In the genomic region with DNA sequence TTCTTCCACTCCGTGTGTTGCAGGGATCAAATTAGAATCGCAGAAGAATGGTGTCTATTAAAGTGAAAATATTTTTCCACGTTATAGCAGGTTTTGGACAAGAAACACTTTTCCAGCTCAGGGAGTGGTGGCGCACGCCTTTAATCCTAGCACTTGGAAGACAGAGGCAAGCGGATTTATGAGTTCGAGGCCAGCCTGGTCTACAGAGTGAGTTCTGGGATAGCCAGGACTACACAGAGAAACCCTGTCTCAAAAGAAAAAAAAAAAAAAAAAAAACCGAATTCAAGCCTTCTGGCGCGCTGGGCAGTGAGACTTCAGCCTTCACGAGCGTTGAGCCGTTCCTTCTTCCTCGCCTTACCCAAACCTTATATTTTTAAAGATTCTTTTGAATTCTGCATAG, we compare ENCODE assay signal across 9 mouse cellular contexts. TPM values are rescaled to one million over a fixed set of nuclear protein-coding genes. Genes with fewer than 3 reads are reported as not detected.
A peak's percentile ranks its signal among the peaks of the same experiment; 100 is the strongest.
DNase-seq lines count a peak whose midpoint lies in the region; ATAC-seq and TF ChIP-seq lines count a peak whose summit lies in the region.
"Had no signal": no experiment of that assay in that cellular context is flagged by ENCODE, and none has a peak within 500 bp of the region (broad histone marks: within the 10 kb centered on the region; RNA-seq: fewer than 3 reads in every experiment).

No protein-coding gene starts in this region.

- H3K9ac ChIP-seq in heart, embryonic 12.5 days, result no peak overlapping the region
- no peak overlapping the region for H3K9ac ChIP-seq in hindbrain, postnatal 0 days (replicated peaks; ENCODE audit: low read length)
- no peak overlapping the region for H3K9ac ChIP-seq in midbrain, postnatal 0 days (replicated peaks; ENCODE audit: low read length, poor library complexity, severe bottlenecking)

- no peaks in the 10 kb centered on the region for H3K36me3 ChIP-seq in heart, embryonic 12.5 days
- no peaks in the 10 kb centered on the region for H3K36me3 ChIP-seq in hindbrain, postnatal 0 days (ENCODE audit: insufficient read depth, low read length)
- no peaks in the 10 kb centered on the region for H3K36me3 ChIP-seq in midbrain, postnatal 0 days (ENCODE audit: insufficient read depth, low read length)

- H3K27me3 ChIP-seq in heart, embryonic 12.5 days (replicated peaks), result no peaks in the 10 kb centered on the region
- H3K27me3 ChIP-seq in hindbrain, postnatal 0 days (ENCODE audit: insufficient read depth, low read length), result 0 out of 2 replicates have a peak, but pooled peaks cover 4% of the 10 kb centered on the region
- H3K27me3 ChIP-seq in midbrain, postnatal 0 days (ENCODE audit: insufficient read depth, low read length), result peaks cover 5% of the 10 kb centered on the region; the same call in 1 of the 2 replicates

- H3K27ac ChIP-seq in heart, embryonic 12.5 days (ENCODE audit: poor library complexity, severe bottlenecking), result no peak overlapping the region
- no peak overlapping the region for H3K27ac ChIP-seq in hindbrain, postnatal 0 days
- no peak overlapping the region for H3K27ac ChIP-seq in midbrain, postnatal 0 days (ENCODE audit: low read depth, low read length)

- H3K9me3 ChIP-seq in heart, embryonic 12.5 days (replicated peaks), result no peaks in the 10 kb centered on the region
- no peaks in the 10 kb centered on the region for H3K9me3 ChIP-seq in hindbrain, postnatal 0 days (ENCODE audit: low read length)
- H3K9me3 ChIP-seq in midbrain, postnatal 0 days (ENCODE audit: low read length), result no peaks in the 10 kb centered on the region

- H3K4me3 ChIP-seq in heart, embryonic 12.5 days, result peak overlapping the region; percentile 66
- peak overlapping the region; percentile 50 for H3K4me3 ChIP-seq in hindbrain, postnatal 0 days (ENCODE audit: low read length)
- H3K4me3 ChIP-seq in midbrain, postnatal 0 days (ENCODE audit: low read depth, low read length), result peak overlapping the region; percentile 48

- peaks cover 14% of the 10 kb centered on the region for H3K4me1 ChIP-seq in heart, embryonic 12.5 days (replicated peaks)
- H3K4me1 ChIP-seq in hindbrain, postnatal 0 days (ENCODE audit: insufficient read depth, low read length), result 0 out of 2 replicates have a peak, but pooled peaks cover 5% of the 10 kb centered on the region
- H3K4me1 ChIP-seq in midbrain, postnatal 0 days (ENCODE audit: insufficient read depth, low read length), result 0 out of 2 replicates have a peak, but pooled peaks cover 5% of the 10 kb centered on the region

- intact Hi-C loops in heart, postnatal 25 days (cut with DNase I), result loop anchor here (2.0 kb wide), 1 partner anchor 15 kb away; no protein-coding TSS in a partner anchor

- no peak for DNase-seq in heart, postnatal 25 days (ENCODE audit: low spot score)
- DNase-seq in embryo, embryonic 10 days (ENCODE audit: low spot score), result peak; percentile 73
- peak; percentile 19 for DNase-seq in hindbrain, postnatal 0 days (ENCODE audit: low spot score)
- DNase-seq in midbrain, postnatal 0 days (ENCODE audit: low spot score), result peak; percentile 35
- no peak for DNase-seq in Muller cell, postnatal 12 days (ENCODE audit: inconsistent ontology term)
- no peak for DNase-seq in kidney, adult 11 months

- TF ChIP-seq CTCF in hindbrain, postnatal 0 days (IDR thresholded peaks at IDR 0.05; ENCODE audit: low read depth), result no peak
- TF ChIP-seq CTCF in midbrain, postnatal 0 days (IDR thresholded peaks at IDR 0.05), result no peak

- peak overlapping the region; percentile 84 for H3K4me2 ChIP-seq in heart, embryonic 12.5 days
- H3K4me2 ChIP-seq in hindbrain, postnatal 0 days (ENCODE audit: low read depth, low read length), result peak overlapping the region; percentile 73
- peak overlapping the region; percentile 75; the same call in 1 of the 2 replicates for H3K4me2 ChIP-seq in midbrain, postnatal 0 days (ENCODE audit: low read depth, low read length, poor library complexity, severe bottlenecking)

- no peak for ATAC-seq in heart, embryonic 12.5 days (ENCODE audit: insufficient number of reproducible peaks, low FRiP score)
- ATAC-seq in hindbrain, postnatal 0 days, result 0 out of 2 replicates have a peak, but pooled peaks have one; percentile 11
- no peak for ATAC-seq in midbrain, postnatal 0 days (ENCODE audit: low FRiP score)
- no peak for ATAC-seq in megakaryocyte-erythroid progenitor cell, adult 5-6 weeks (replicated peaks; ENCODE audit: low FRiP score, low TSS enrichment, poor library complexity, severe bottlenecking)

- 10% methylated on average over 14 of the region's 14 CpGs for WGBS in heart, embryonic 12.5 days
- WGBS in hindbrain, postnatal 0 days, result 16% methylated on average over 14 of the region's 14 CpGs
- 13% methylated on average over 14 of the region's 14 CpGs for WGBS in midbrain, postnatal 0 days

RNA-seq across cellular contexts. Expression of gene Elf2, which starts 17.2 kb away (rescaled TPM):
- polyA plus RNA-seq in heart, embryonic 12.5 days (2016; fragmentation: Nextera tagmentation; extraction: Ambion mirVana), result 45.5 and 57.7 TPM in 2 replicates
- 10 to 100 TPM; 55.6 to 65.7 TPM for total RNA-seq in heart, postnatal 25 days (2021)
- 47.8 and 56.2 TPM in 2 replicates for total RNA-seq in hindbrain, postnatal 0 days (2014; rRNA removed)
- 31.2 and 32.6 TPM in 2 replicates for polyA plus RNA-seq in hindbrain, postnatal 0 days (2015; fragmentation: Nextera tagmentation; extraction: Ambion mirVana)
- total RNA-seq in midbrain, postnatal 0 days (2014; rRNA removed), result 38.7 and 45.6 TPM in 2 replicates
- 22.2 and 26.1 TPM in 2 replicates for polyA plus RNA-seq in midbrain, postnatal 0 days (2015; fragmentation: Nextera tagmentation; extraction: Ambion mirVana)
- 68.1 and 69.2 TPM in 2 replicates for total RNA-seq in megakaryocyte-erythroid progenitor cell, adult 5-6 weeks (2014; fragmentation: Nextera tagmentation)
- 117 and 122 TPM in 2 replicates for total RNA-seq in megakaryocyte-erythroid progenitor cell, adult 5-6 weeks (2017)

RNA-seq across cellular contexts. Expression of gene Mgarp, which starts 38.9 kb away (rescaled TPM):
- polyA plus RNA-seq in heart, embryonic 12.5 days (2016; fragmentation: Nextera tagmentation; extraction: Ambion mirVana), result 14.0 and 14.5 TPM in 2 replicates
- under 1 TPM; 0.23 to 0.31 TPM for total RNA-seq in heart, postnatal 25 days (2021)
- total RNA-seq in hindbrain, postnatal 0 days (2014; rRNA removed), result 2.8 and 3.1 TPM in 2 replicates
- polyA plus RNA-seq in hindbrain, postnatal 0 days (2015; fragmentation: Nextera tagmentation; extraction: Ambion mirVana), result 2.1 and 3.2 TPM in 2 replicates
- total RNA-seq in midbrain, postnatal 0 days (2014; rRNA removed), result 0.49 TPM in 1 of 2 replicates, not detected in the other
- 0.40 and 0.49 TPM in 2 replicates for polyA plus RNA-seq in midbrain, postnatal 0 days (2015; fragmentation: Nextera tagmentation; extraction: Ambion mirVana)
- total RNA-seq in megakaryocyte-erythroid progenitor cell, adult 5-6 weeks (2014; fragmentation: Nextera tagmentation), result not detected in 2 replicates
- total RNA-seq in megakaryocyte-erythroid progenitor cell, adult 5-6 weeks (2017), result not detected in 2 replicates
- total RNA-seq: neutrophil, adult 5-6 weeks had no signal

RNA-seq across cellular contexts. Expression of gene Ndufc1, which starts 51.2 kb away (rescaled TPM):
- polyA plus RNA-seq in heart, embryonic 12.5 days (2016; fragmentation: Nextera tagmentation; extraction: Ambion mirVana), result 1,439 and 1,474 TPM in 2 replicates
- 1,000 to 10,000 TPM; 1,646 to 1,675 TPM for total RNA-seq in heart, postnatal 25 days (2021)
- total RNA-seq in hindbrain, postnatal 0 days (2014; rRNA removed), result 33.4 and 35.0 TPM in 2 replicates
- 1,023 and 1,091 TPM in 2 replicates for polyA plus RNA-seq in hindbrain, postnatal 0 days (2015; fragmentation: Nextera tagmentation; extraction: Ambion mirVana)
- total RNA-seq in midbrain, postnatal 0 days (2014; rRNA removed), result 31.5 and 36.4 TPM in 2 replicates
- 961 and 994 TPM in 2 replicates for polyA plus RNA-seq in midbrain, postnatal 0 days (2015; fragmentation: Nextera tagmentation; extraction: Ambion mirVana)
- total RNA-seq in megakaryocyte-erythroid progenitor cell, adult 5-6 weeks (2014; fragmentation: Nextera tagmentation), result 273 and 323 TPM in 2 replicates
- 64.5 and 116 TPM in 2 replicates for total RNA-seq in megakaryocyte-erythroid progenitor cell, adult 5-6 weeks (2017)

RNA-seq across cellular contexts. Expression of gene Naa15, which starts 57.3 kb away (rescaled TPM):
- 49.1 and 50.4 TPM in 2 replicates for polyA plus RNA-seq in heart, embryonic 12.5 days (2016; fragmentation: Nextera tagmentation; extraction: Ambion mirVana)
- 10 to 100 TPM; 41.6 to 47.1 TPM for total RNA-seq in heart, postnatal 25 days (2021)
- 20.4 and 22.5 TPM in 2 replicates for total RNA-seq in hindbrain, postnatal 0 days (2014; rRNA removed)
- polyA plus RNA-seq in hindbrain, postnatal 0 days (2015; fragmentation: Nextera tagmentation; extraction: Ambion mirVana), result 35.0 and 36.5 TPM in 2 replicates
- 19.5 and 33.8 TPM in 2 replicates for total RNA-seq in midbrain, postnatal 0 days (2014; rRNA removed)
- 26.4 and 29.7 TPM in 2 replicates for polyA plus RNA-seq in midbrain, postnatal 0 days (2015; fragmentation: Nextera tagmentation; extraction: Ambion mirVana)
- 116 and 129 TPM in 2 replicates for total RNA-seq in megakaryocyte-erythroid progenitor cell, adult 5-6 weeks (2014; fragmentation: Nextera tagmentation)
- total RNA-seq in megakaryocyte-erythroid progenitor cell, adult 5-6 weeks (2017), result 123 and 152 TPM in 2 replicates

Comparison
In these comparisons a context has a peak if more than half of its experiments do, and no peak if none do; other contexts are left out.
1. DNase-seq: peak in embryo, embryonic 10 days (single experiment), hindbrain, postnatal 0 days (single experiment) and midbrain, postnatal 0 days (single experiment); none in heart, postnatal 25 days (single experiment), Muller cell, postnatal 12 days (single experiment) and kidney, adult 11 months (single experiment).
2. RNA of gene Ndufc1, which starts 51.2 kb away (total RNA-seq): 1,646 to 1,675 TPM in heart, postnatal 25 days; 64.5 to 323 TPM in megakaryocyte-erythroid progenitor cell, adult 5-6 weeks, 33.4 to 35.0 TPM in hindbrain, postnatal 0 days and 31.5 to 36.4 TPM in midbrain, postnatal 0 days; every median in the first group is over 4 times any median in the second.
3. Peak in every context shown above with its lines, with median percentiles within 50 percentile points of each other: H3K4me2 ChIP-seq and H3K4me3 ChIP-seq.